Mouse (Mus musculus) thymus, postnatal 0 days (tissue): ENCODE data around the gene Wdtc1. TPM values are rescaled to one million over a fixed set of nuclear protein-coding genes. Genes with fewer than 3 reads are reported as not detected.

Experiments
- DNase-seq: peaks from one replicate; pipeline ENCODE4 v3.0.0-alpha.2; 2015; ENCODE audit warnings: low spot score
- polyA plus RNA-seq: library from polyadenylated mRNA; unstranded; fragments of >200 nt; fragmentation: Nextera tagmentation; extraction: Ambion mirVana; gene quantifications from 2 replicates; pipeline ENCODE4 v1.2.1, GENCODE M21; 2015

Wdtc1 gene
- 13.6 and 14.2 TPM in 2 replicates for polyA plus RNA-seq

- no peak for DNase-seq
These were observed at the start of gene Wdtc1 for GRCm38 (mm10) chr4:133353367-133354365. Gene Wdtc1, minus strand, starts transcription at chr4:133353481.

GRCm38 (mm10) chr4:133402011-133402410 lies 48.7 kb upstream of the Wdtc1 start:
- no peak for DNase-seq

GRCm38 (mm10) chr4:133400098-133400497 lies 46.8 kb upstream of the Wdtc1 start:
- DNase-seq = no peak

- DNase-seq = no peak
These were observed 46.2 kb upstream of the Wdtc1 start for GRCm38 (mm10) chr4:133399509-133399908.

GRCm38 (mm10) chr4:133398619-133399018 lies 45.3 kb upstream of the Wdtc1 start:
- no peak for DNase-seq

- no peak for DNase-seq
These were observed 44.7 kb upstream of the Wdtc1 start for GRCm38 (mm10) chr4:133397961-133398360.

- no peak for DNase-seq
These were observed 44.0 kb upstream of the Wdtc1 start for GRCm38 (mm10) chr4:133397299-133397698.

- no peak for DNase-seq
These were observed 42.8 kb upstream of the Wdtc1 start for GRCm38 (mm10) chr4:133396079-133396478.

GRCm38 (mm10) chr4:133394981-133395573 lies 41.8 kb upstream of the Wdtc1 start:
- no peak for DNase-seq

GRCm38 (mm10) chr4:133391185-133392040 lies 38.1 kb upstream of the Wdtc1 start:
- DNase-seq = no peak

- DNase-seq = no peak
These were observed 37.3 kb upstream of the Wdtc1 start for GRCm38 (mm10) chr4:133390585-133390984.

- no peak for DNase-seq
These were observed 36.8 kb upstream of the Wdtc1 start for GRCm38 (mm10) chr4:133390042-133390441.

- no peak for DNase-seq
These were observed 35.7 kb upstream of the Wdtc1 start for GRCm38 (mm10) chr4:133388781-133389552.

GRCm38 (mm10) chr4:133387053-133387452 lies 33.8 kb upstream of the Wdtc1 start:
- no peak for DNase-seq

- DNase-seq = no peak
These were observed 32.9 kb upstream of the Wdtc1 start for GRCm38 (mm10) chr4:133386061-133386797.

GRCm38 (mm10) chr4:133381141-133381540 lies 27.9 kb upstream of the Wdtc1 start:
- no peak for DNase-seq

- DNase-seq = no peak
These were observed 27.3 kb upstream of the Wdtc1 start for GRCm38 (mm10) chr4:133380532-133380931.

GRCm38 (mm10) chr4:133379861-133380260 lies 26.6 kb upstream of the Wdtc1 start:
- no peak for DNase-seq

GRCm38 (mm10) chr4:133379046-133379347 lies 25.7 kb upstream of the Wdtc1 start:
- no peak for DNase-seq
